In the genomic region with DNA sequence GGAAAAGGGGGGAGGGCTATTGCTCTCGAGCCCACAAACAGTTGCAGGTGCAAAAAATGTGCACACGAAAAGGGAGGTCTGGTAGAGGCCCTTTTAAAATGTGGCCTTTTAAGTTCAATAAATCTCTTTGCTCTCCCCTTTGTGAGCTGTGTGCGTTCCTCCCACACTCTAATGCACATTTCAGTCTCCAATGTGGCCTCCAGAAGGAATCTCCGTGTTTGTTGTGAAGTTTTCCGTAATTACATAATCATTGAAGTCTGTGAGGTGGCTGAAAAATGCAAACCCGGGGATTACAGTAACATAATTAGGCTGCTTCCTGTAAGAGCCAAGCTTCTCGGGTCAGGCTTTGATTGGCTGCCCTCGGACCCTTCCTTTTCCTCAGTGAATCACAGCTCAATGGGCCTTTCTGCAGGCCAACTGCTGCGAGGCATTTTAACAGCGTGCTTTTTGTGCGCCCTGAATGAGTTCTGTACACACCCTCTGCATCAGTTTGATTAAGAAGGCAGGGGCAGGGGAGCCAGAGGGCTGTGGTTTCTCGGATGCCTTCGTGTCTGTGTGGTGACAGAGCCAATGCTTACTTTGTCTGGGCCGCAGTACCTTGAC, we compare ENCODE assay signal across 9 mouse cellular contexts.
DNase-seq lines count a peak whose midpoint lies in the region; ATAC-seq and TF ChIP-seq lines count a peak whose summit lies in the region.
"Had no signal": no experiment of that assay in that cellular context is flagged by ENCODE, and none has a peak within 500 bp of the region (broad histone marks: within the 10 kb centered on the region; RNA-seq: fewer than 3 reads in every experiment).

No protein-coding gene starts in this region.

- peak; percentile 70 for ATAC-seq in midbrain, embryonic 15.5 days (replicated peaks)

- intact Hi-C loops in left cerebral cortex, postnatal 25 days (cut with DNase I) = no loop called here

- H3K4me1 ChIP-seq in midbrain, embryonic 15.5 days = peaks cover 7% of the 10 kb centered on the region

- H3K9ac ChIP-seq in midbrain, embryonic 15.5 days = no peak overlapping the region

- TF ChIP-seq POLR2A in brain, embryonic 14.5 days (IDR thresholded peaks at IDR 0.05; ENCODE audit: borderline replicate concordance, extremely low read depth, insufficient read depth, insufficient read length, poor library complexity, severe bottlenecking) = no peak

- H3K9me3 ChIP-seq in midbrain, embryonic 15.5 days = no peaks in the 10 kb centered on the region

- H3K4me2 ChIP-seq in midbrain, embryonic 15.5 days = peak overlapping the region; percentile 25
- H3K4me2 ChIP-seq: heart, embryonic 11.5 days had no signal

- WGBS in midbrain, embryonic 15.5 days = 18% methylated on average over 14 of the region's 14 CpGs

- H3K4me3 ChIP-seq in midbrain, embryonic 15.5 days = no peak overlapping the region

- H3K27me3 ChIP-seq in midbrain, embryonic 15.5 days (replicated peaks) = no peaks in the 10 kb centered on the region

- H3K36me3 ChIP-seq in midbrain, embryonic 15.5 days (replicated peaks) = no peaks in the 10 kb centered on the region

- no peak overlapping the region for H3K27ac ChIP-seq in midbrain, embryonic 15.5 days

- peak; percentile 98 for DNase-seq in Muller cell, postnatal 12 days (ENCODE audit: inconsistent ontology term)
- DNase-seq in brain, embryonic 14.5 days (ENCODE audit: low read depth) = peak; percentile 94
- peak; percentile 45 for DNase-seq in forelimb bud, embryonic 11.5 days (ENCODE audit: low read depth, low spot score)
- DNase-seq in left cerebral cortex, postnatal 25 days (ENCODE audit: low spot score in 2 of 2) = no peak
- DNase-seq in layer of hippocampus, postnatal 25 days (ENCODE audit: extremely low spot score in 1 of 2, low spot score in 1 of 2) = no peak
- DNase-seq in thymus, postnatal 36 days = no peak
- DNase-seq: cerebellum, postnatal 36 days had no signal

- TF ChIP-seq CTCF in brain, embryonic 14.5 days (IDR thresholded peaks at IDR 0.05; ENCODE audit: borderline replicate concordance, extremely low read depth, insufficient read depth, insufficient read length) = no peak

Comparison
In these comparisons a context has a peak if more than half of its experiments do, and no peak if none do; other contexts are left out.
1. DNase-seq: peak in Muller cell, postnatal 12 days (single experiment), brain, embryonic 14.5 days (single experiment) and forelimb bud, embryonic 11.5 days (single experiment); none in left cerebral cortex, postnatal 25 days (0 of 2), layer of hippocampus, postnatal 25 days (0 of 2) and thymus, postnatal 36 days (0 of 2).